Mouse (Mus musculus): ENCODE results near the gene Efcab11. TPM values are rescaled to one million over a fixed set of nuclear protein-coding genes. Genes with fewer than 3 reads are reported as not detected.
"Not testable (repeated sequence)": the region's sequence is repeated elsewhere in the genome, so short reads cannot be mapped to it uniquely, and the experiment has no call there.

The Efcab11 gene
- polyA plus RNA-seq, 1 experiment from 2014 or later: 4.0 TPM

DNA sequence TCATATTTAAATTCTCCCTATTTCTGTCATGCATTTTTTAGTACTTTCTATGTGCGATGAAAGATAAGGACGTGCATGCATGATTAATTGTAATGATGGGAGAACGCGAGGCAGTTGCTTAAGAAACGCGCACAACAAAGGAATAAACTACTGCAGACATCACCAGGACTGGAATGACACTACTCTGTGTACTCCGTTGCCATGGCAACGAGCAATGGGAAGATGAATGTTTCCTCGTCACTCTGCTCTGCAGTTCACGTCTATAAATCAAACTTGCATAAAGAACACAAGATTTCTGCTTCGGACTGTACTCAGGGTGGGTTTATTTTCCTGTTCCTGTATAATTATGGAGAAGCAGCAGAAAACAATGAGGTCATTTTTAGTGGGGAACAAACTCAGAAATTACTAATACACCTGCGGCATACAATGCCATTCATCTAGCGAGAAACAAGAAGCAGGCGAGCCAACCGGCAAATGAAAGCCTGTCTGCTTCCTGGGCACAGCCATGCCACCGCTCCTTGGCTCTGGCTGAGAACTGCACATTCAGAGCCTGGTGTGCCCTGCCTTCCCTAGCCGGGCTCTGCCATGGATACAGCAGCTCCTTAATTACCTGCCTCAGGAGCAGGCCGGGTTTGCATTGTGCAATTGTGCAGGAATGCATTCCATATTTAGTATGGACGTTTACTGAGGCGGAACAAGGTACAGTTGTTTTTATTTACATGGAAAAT is 47.7 kb downstream of the Efcab11 start:
- Histone ChIP-seq H3K4me1 (ENCODE audit: control insufficient read depth, insufficient read depth, low read length) (peaks cover 12% of the 10 kb centered on the region), H3K27me3 (ENCODE audit: control insufficient read depth, insufficient read depth, low read depth, low read length) (no peaks in the 10 kb centered on the region), H3K4me3 (ENCODE audit: low read depth, low read length) (0 out of 2 replicates have a peak overlapping the region, but pooled peaks have one; percentile 8), H3K36me3 (ENCODE audit: control insufficient read depth, insufficient read depth, low read length) (no peaks in the 10 kb centered on the region), H3K9me3 (replicated peaks; ENCODE audit: control insufficient read depth, low read length, poor library complexity, severe bottlenecking) (no peaks in the 10 kb centered on the region), H3K9ac (ENCODE audit: low read depth, low read length) (peak overlapping the region; percentile 30; the same call in 1 of the 2 replicates), H3K27ac (ENCODE audit: low read length) (peak overlapping the region; percentile 86), H3K4me2 (ENCODE audit: low read length) (peak overlapping the region; percentile 42)
- ATAC-seq: peak; percentile 93
- 31% methylated on average over 20 of the region's 20 CpGs for WGBS

DNA sequence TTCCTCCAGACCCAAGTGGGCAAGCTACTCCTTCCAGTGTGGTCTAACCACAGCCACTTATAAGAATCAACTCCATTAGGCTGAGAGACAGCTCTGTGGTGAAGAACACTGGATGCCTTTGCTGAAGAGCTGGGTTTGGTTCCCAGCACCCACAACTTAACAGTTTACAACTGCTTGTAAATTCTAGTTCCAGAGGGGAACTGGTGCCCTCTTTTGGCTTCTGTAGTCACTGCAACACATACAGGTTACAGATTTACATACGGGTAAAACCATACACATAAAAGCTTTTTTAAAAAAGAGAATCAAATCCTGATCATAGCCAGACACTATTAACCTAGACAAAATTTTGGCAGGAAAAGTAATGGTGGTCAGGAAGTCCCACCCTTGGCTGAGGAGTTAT is 50.8 kb downstream of the Efcab11 start:
- Histone ChIP-seq H3K27ac (ENCODE audit: low read length) (no peak overlapping the region), H3K4me1 (ENCODE audit: control insufficient read depth, insufficient read depth, low read length) (peaks cover 12% of the 10 kb centered on the region)
- no peak for ATAC-seq

DNA sequence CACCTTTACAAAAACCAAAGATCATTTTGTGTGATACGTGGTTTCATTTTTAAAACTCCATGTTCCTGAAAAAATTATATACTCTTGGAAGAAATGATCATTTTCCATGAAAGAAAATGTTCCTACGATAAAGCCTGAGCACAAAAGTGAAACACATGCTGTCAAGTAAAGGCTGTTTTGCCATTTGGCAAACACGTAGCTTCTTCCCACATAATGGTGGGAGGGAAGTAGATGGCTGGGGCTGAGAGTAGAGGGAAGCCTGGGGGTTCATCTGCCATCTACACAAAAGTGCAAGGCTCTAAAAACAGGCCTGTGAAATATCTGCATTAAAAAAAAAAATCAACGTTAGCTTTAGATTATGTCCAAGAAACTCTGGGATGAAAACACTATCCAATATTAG is 61.6 kb downstream of the Efcab11 start:
- no peaks in the 10 kb centered on the region for H3K27me3 ChIP-seq (ENCODE audit: control insufficient read depth, insufficient read depth, low read depth, low read length)
- H3K4me2 ChIP-seq (ENCODE audit: low read length): no peak overlapping the region
- H3K36me3 ChIP-seq (ENCODE audit: control insufficient read depth, insufficient read depth, low read length): no peaks in the 10 kb centered on the region
- no peak for ATAC-seq
- H3K4me1 ChIP-seq (ENCODE audit: control insufficient read depth, insufficient read depth, low read length): no peaks in the 10 kb centered on the region
- no peaks in the 10 kb centered on the region for H3K9me3 ChIP-seq (replicated peaks; ENCODE audit: control insufficient read depth, low read length, poor library complexity, severe bottlenecking)
- H3K4me3 ChIP-seq (ENCODE audit: low read depth, low read length): no peak overlapping the region
- H3K9ac ChIP-seq (ENCODE audit: low read depth, low read length): no peak overlapping the region
- no peak overlapping the region for H3K27ac ChIP-seq (ENCODE audit: low read length)
- 88% methylated on average over 4 of the region's 4 CpGs for WGBS

More for the DNA sequence above, 50.8 kb downstream of the Efcab11 start:
- 97% methylated on average over 1 of the region's 1 CpGs for WGBS
- H3K36me3 ChIP-seq (ENCODE audit: control insufficient read depth, insufficient read depth, low read length): no peaks in the 10 kb centered on the region
- H3K4me2 ChIP-seq (ENCODE audit: low read length): no peak overlapping the region
- no peaks in the 10 kb centered on the region for H3K9me3 ChIP-seq (replicated peaks; ENCODE audit: control insufficient read depth, low read length, poor library complexity, severe bottlenecking)
- H3K4me3 ChIP-seq (ENCODE audit: low read depth, low read length): no peak overlapping the region
- no peak overlapping the region for H3K9ac ChIP-seq (ENCODE audit: low read depth, low read length)
- no peaks in the 10 kb centered on the region for H3K27me3 ChIP-seq (ENCODE audit: control insufficient read depth, insufficient read depth, low read depth, low read length)

DNA sequence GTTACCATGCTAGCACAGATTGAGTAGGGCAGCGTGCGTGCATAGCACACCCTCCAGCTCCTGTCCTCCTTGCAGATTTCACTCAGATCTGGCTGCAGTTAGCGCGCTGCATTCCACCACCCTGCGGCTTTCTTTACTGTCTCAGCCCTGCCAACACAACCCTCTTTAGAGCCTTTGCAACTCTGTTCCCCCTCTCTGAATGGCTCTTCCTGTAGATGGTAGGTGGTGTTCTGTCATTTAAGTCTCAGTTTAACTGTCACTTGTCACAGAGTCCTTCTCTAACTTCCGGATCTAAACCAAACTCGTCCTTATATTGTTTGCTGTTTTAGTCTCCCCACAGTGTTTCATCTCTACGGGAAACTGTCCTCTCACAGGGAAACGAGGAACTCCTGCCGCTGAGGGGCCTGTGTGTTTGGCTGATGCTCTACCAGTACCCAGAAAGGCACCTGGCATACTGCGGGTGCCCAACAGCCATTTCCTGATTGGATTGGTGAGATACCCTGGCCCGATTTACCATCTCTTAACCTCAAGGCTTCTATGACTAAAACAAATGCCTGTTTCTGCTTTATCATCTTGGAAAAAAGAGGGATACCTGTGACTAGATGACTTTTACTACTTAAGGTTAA is 62.8 kb downstream of the Efcab11 start:
- no peak for ATAC-seq
- Histone ChIP-seq H3K9me3 (replicated peaks; ENCODE audit: control insufficient read depth, low read length, poor library complexity, severe bottlenecking) (no peaks in the 10 kb centered on the region), H3K4me1 (ENCODE audit: control insufficient read depth, insufficient read depth, low read length) (no peaks in the 10 kb centered on the region), H3K27ac (ENCODE audit: low read length) (no peak overlapping the region), H3K9ac (ENCODE audit: low read depth, low read length) (no peak overlapping the region), H3K36me3 (ENCODE audit: control insufficient read depth, insufficient read depth, low read length) (no peaks in the 10 kb centered on the region), H3K27me3 (ENCODE audit: control insufficient read depth, insufficient read depth, low read depth, low read length) (no peaks in the 10 kb centered on the region), H3K4me3 (ENCODE audit: low read depth, low read length) (no peak overlapping the region), H3K4me2 (ENCODE audit: low read length) (no peak overlapping the region)
- 81% methylated on average over 12 of the region's 12 CpGs for WGBS

DNA sequence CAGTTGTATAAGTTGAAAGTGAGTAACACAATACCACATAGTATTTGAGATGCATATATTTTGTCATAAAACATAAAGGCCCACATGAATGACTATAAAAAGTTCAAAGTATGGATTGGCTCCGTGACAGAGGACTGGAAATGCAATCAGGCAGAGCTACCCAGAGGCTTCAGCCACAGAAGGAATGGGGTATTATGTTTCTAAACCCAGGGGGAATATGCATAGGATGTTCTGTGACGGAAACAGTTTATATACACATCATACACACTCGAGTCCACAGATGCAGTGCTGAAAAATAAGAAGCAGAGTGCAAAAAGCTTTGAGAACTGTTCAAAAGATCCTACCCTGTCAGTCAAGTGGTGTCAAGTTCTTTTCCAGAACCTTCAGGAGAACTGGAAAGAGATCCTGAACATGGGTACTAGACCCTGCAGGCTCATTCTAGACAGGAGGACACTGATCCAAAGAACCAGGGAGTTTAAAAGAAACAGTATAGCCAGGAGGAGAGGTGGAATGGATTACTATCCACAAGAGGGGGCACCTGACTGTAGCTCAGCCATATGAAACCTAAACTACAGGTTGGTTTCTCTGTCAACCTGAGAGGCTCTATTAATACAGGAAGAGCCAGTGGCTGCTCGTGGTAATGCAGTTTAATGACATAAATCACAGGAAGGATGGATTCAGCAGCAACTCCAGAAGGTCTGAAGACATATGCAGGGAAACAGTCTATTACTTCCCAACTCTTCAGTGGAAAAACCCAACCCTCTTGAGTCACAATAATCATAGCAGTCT is 64.9 kb downstream of the Efcab11 start:
- Histone ChIP-seq H3K27ac (ENCODE audit: low read length) (no peak overlapping the region), H3K4me2 (ENCODE audit: low read length) (no peak overlapping the region), H3K36me3 (ENCODE audit: control insufficient read depth, insufficient read depth, low read length) (no peaks in the 10 kb centered on the region), H3K9ac (ENCODE audit: low read depth, low read length) (no peak overlapping the region), H3K9me3 (replicated peaks; ENCODE audit: control insufficient read depth, low read length, poor library complexity, severe bottlenecking) (no peaks in the 10 kb centered on the region), H3K27me3 (ENCODE audit: control insufficient read depth, insufficient read depth, low read depth, low read length) (no peaks in the 10 kb centered on the region), H3K4me3 (ENCODE audit: low read depth, low read length) (no peak overlapping the region), H3K4me1 (ENCODE audit: control insufficient read depth, insufficient read depth, low read length) (no peaks in the 10 kb centered on the region)
- 67% methylated on average over 4 of the region's 4 CpGs for WGBS
- no peak for ATAC-seq

DNA sequence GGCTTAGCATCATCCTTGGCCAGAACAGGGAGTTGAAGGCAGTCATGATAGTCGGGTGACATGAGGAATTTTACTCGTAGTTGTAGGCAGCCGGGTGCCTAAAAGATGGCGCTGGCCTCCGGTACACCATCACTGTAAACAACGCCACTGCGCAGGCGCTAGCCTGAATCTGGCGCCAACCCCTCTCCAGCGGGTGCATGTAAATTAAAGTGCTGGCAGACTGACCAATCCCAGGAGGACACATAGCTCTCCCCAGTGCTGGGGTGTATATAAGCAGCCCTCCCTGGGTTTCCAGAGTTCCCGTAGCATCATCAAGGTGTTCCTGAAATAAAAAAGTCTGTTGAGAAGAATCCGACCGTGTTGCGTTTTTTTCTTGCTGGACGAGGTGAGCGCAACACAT is 66.2 kb downstream of the Efcab11 start:
- not testable (repeated sequence) for H3K9me3 ChIP-seq (replicated peaks; ENCODE audit: control insufficient read depth, low read length, poor library complexity, severe bottlenecking); H3K4me1 ChIP-seq (ENCODE audit: control insufficient read depth, insufficient read depth, low read length); H3K36me3 ChIP-seq (ENCODE audit: control insufficient read depth, insufficient read depth, low read length); H3K4me2 ChIP-seq (ENCODE audit: low read length); H3K27ac ChIP-seq (ENCODE audit: low read length); H3K27me3 ChIP-seq (ENCODE audit: control insufficient read depth, insufficient read depth, low read depth, low read length); ATAC-seq; H3K4me3 ChIP-seq (ENCODE audit: low read depth, low read length); H3K9ac ChIP-seq (ENCODE audit: low read depth, low read length)
- 97% methylated on average over 16 of the region's 16 CpGs for WGBS

DNA sequence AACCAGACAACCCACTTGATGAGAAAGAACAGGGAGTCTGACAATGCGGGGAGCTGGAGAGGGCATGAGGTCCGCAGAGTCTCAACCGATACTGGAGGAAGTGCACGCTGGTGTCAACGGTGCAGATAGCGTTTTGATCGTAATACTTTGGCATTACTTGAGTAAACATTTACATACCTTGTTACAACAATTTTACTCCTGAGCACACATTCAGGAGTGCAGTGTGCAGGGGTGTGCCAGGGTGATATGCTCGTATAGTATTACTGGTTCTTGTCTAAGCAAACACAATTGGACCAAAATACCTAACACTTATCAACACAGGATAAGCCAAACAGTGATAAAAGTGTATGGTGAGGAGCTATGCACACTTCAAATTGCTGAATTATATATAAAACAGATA is 69.0 kb downstream of the Efcab11 start:
- H3K4me3 ChIP-seq (ENCODE audit: low read depth, low read length): no peak overlapping the region
- no peak for ATAC-seq
- 96% methylated on average over 8 of the region's 8 CpGs for WGBS
- no peaks in the 10 kb centered on the region for H3K4me1 ChIP-seq (ENCODE audit: control insufficient read depth, insufficient read depth, low read length)
- no peak overlapping the region for H3K9ac ChIP-seq (ENCODE audit: low read depth, low read length)
- H3K36me3 ChIP-seq (ENCODE audit: control insufficient read depth, insufficient read depth, low read length): no peaks in the 10 kb centered on the region
- no peaks in the 10 kb centered on the region for H3K9me3 ChIP-seq (replicated peaks; ENCODE audit: control insufficient read depth, low read length, poor library complexity, severe bottlenecking)
- H3K4me2 ChIP-seq (ENCODE audit: low read length): no peak overlapping the region
- no peak overlapping the region for H3K27ac ChIP-seq (ENCODE audit: low read length)
- no peaks in the 10 kb centered on the region for H3K27me3 ChIP-seq (ENCODE audit: control insufficient read depth, insufficient read depth, low read depth, low read length)

DNA sequence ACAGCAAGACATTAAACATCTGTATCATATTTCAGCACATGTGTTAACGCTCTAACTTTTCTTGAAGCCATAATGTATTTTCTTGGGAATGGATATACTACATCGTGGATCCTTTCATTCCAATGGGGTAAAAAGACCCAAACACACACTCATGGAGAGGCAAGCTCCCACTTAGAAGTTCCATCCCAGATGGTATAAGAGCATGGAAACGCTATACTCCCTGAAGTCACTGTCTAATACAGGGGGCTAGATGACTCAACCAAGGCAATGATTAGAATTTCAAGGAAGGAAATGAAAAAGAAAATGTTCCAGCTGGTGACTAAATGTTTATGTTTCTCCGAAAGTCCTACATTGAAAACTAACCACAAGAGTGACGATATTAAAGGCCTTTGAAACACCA is 76.3 kb downstream of the Efcab11 start:
- Histone ChIP-seq H3K4me1 (ENCODE audit: control insufficient read depth, insufficient read depth, low read length) (no peaks in the 10 kb centered on the region), H3K27me3 (ENCODE audit: control insufficient read depth, insufficient read depth, low read depth, low read length) (no peaks in the 10 kb centered on the region), H3K27ac (ENCODE audit: low read length) (no peak overlapping the region), H3K9ac (ENCODE audit: low read depth, low read length) (no peak overlapping the region), H3K4me3 (ENCODE audit: low read depth, low read length) (no peak overlapping the region), H3K36me3 (ENCODE audit: control insufficient read depth, insufficient read depth, low read length) (no peaks in the 10 kb centered on the region), H3K9me3 (replicated peaks; ENCODE audit: control insufficient read depth, low read length, poor library complexity, severe bottlenecking) (no peaks in the 10 kb centered on the region), H3K4me2 (ENCODE audit: low read length) (no peak overlapping the region)
- 95% methylated on average over 5 of the region's 5 CpGs for WGBS
- ATAC-seq: no peak

DNA sequence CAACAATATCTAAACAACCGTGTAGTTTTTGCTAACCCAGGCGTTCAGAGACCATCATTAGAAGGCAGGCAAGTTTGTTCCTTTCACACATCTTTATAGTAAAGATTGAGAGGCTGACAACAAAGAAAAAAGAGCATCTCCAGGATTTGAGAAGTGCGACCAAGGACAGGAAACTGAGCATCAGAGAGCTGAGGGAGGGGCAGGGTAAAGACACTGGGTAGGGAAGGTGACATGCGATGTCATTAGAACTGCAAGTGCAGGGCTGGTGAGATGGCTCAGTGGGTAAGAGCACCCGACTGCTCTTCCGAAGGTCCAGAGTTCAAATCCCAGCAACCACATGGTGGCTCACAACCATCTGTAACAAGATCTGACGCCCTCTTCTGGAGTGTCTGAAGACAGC is 77.5 kb downstream of the Efcab11 start:
- not testable (repeated sequence) for H3K9ac ChIP-seq (ENCODE audit: low read depth, low read length); ATAC-seq; H3K9me3 ChIP-seq (replicated peaks; ENCODE audit: control insufficient read depth, low read length, poor library complexity, severe bottlenecking); H3K4me1 ChIP-seq (ENCODE audit: control insufficient read depth, insufficient read depth, low read length); H3K27ac ChIP-seq (ENCODE audit: low read length); H3K4me2 ChIP-seq (ENCODE audit: low read length); H3K27me3 ChIP-seq (ENCODE audit: control insufficient read depth, insufficient read depth, low read depth, low read length); H3K36me3 ChIP-seq (ENCODE audit: control insufficient read depth, insufficient read depth, low read length); H3K4me3 ChIP-seq (ENCODE audit: low read depth, low read length)
- WGBS: 94% methylated on average over 6 of the region's 7 CpGs

All from midbrain, embryonic 16.5 days (tissue).